Mouse (Mus musculus) olfactory bulb, adult 2 months (tissue): ENCODE results near the gene Gm5767.
A peak's percentile ranks its signal among the peaks of the same experiment; 100 is the strongest.

Experiments used
- CTCF ChIP-seq: fragments of 200-500 bp; IDR thresholded peaks from 2 replicates; pipeline ENCODE4 v1.5.1; 2012; ENCODE audit warnings: low read depth, mild to moderate bottlenecking, low read length, moderate library complexity; ENCODE audit not compliant: insufficient read depth
- POLR2A ChIP-seq: fragments of 200-500 bp; IDR thresholded peaks from 2 replicates; pipeline ENCODE4 v1.6.1; 2012; ENCODE audit warnings: mild to moderate bottlenecking, low read depth, low read length, moderate library complexity; ENCODE audit not compliant: insufficient read depth

DNA sequence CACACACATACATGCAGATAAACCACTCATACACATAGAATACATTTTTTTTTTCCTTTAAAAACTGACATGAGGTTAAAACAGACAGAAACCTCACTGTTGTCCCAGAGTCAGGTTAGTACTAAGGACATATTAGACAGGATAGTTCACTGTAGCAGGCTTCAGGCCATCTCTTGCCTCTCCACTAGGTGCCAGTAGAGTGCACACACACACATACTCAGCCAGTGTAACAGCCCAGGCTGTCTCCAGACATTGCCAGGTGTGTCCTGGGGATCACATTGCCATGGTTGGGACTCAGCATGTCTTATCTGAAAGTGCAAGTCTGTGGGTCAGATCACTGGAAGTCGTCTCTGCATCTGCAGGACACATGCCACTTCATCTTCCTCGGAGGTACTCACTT, 36.7 kb upstream of the Gm5767 start:
- TF ChIP-seq CTCF: 0 out of 2 replicates have a peak, but pooled peaks have one; percentile 12
- no peak for TF ChIP-seq POLR2A
